Mouse (Mus musculus): Measurements from ENCODE around the gene Babam1. TPM values are rescaled to one million over a fixed set of nuclear protein-coding genes. Genes with fewer than 3 reads are reported as not detected.
"Not testable (repeated sequence)": the region's sequence is repeated elsewhere in the genome, so short reads cannot be mapped to it uniquely, and the experiment has no call there.

Gene Babam1
- total RNA-seq, 2 experiments from 2014 or later, result 90.2 to 130 TPM

- ATAC-seq (replicated peaks; ENCODE audit: low FRiP score, low TSS enrichment, poor library complexity, severe bottlenecking), result no peak
Measured at GRCm38 (mm10) chr8:71404011-71404410, 7.3 kb downstream of the Babam1 start.

- no peak for ATAC-seq (replicated peaks; ENCODE audit: low FRiP score, low TSS enrichment, poor library complexity, severe bottlenecking)
Measured at GRCm38 (mm10) chr8:71404951-71405351, 8.3 kb downstream of the Babam1 start.

- ATAC-seq (replicated peaks; ENCODE audit: low FRiP score, low TSS enrichment, poor library complexity, severe bottlenecking), result peak; percentile 81
Measured at GRCm38 (mm10) chr8:71405401-71406098, 8.9 kb downstream of the Babam1 start, which contains the start of gene Ankle1. Gene Ankle1, plus strand, starts transcription at chr8:71406010.

GRCm38 (mm10) chr8:71406099-71407015 lies 9.7 kb downstream of the Babam1 start:
- peak; percentile 54 for ATAC-seq (replicated peaks; ENCODE audit: low FRiP score, low TSS enrichment, poor library complexity, severe bottlenecking)

- ATAC-seq (replicated peaks; ENCODE audit: low FRiP score, low TSS enrichment, poor library complexity, severe bottlenecking), result no peak; the same call in 1 of the 2 replicates
Measured at GRCm38 (mm10) chr8:71407441-71407840, 10.8 kb downstream of the Babam1 start.

GRCm38 (mm10) chr8:71408231-71408630 lies 11.6 kb downstream of the Babam1 start:
- no peak for ATAC-seq (replicated peaks; ENCODE audit: low FRiP score, low TSS enrichment, poor library complexity, severe bottlenecking)

- ATAC-seq (replicated peaks; ENCODE audit: low FRiP score, low TSS enrichment, poor library complexity, severe bottlenecking), result 0 out of 2 replicates have a peak, but pooled peaks have one; percentile 12
Measured at GRCm38 (mm10) chr8:71411535-71412273, 15.0 kb downstream of the Babam1 start.

- ATAC-seq (replicated peaks; ENCODE audit: low FRiP score, low TSS enrichment, poor library complexity, severe bottlenecking), result no peak
Measured at GRCm38 (mm10) chr8:71422121-71422520, 25.5 kb downstream of the Babam1 start.

- not testable (repeated sequence) for ATAC-seq (replicated peaks; ENCODE audit: low FRiP score, low TSS enrichment, poor library complexity, severe bottlenecking)
Measured at GRCm38 (mm10) chr8:71432935-71433334, 36.3 kb downstream of the Babam1 start.

- no peak for ATAC-seq (replicated peaks; ENCODE audit: low FRiP score, low TSS enrichment, poor library complexity, severe bottlenecking)
Measured at GRCm38 (mm10) chr8:71437041-71437440, 40.4 kb downstream of the Babam1 start.

GRCm38 (mm10) chr8:71441404-71441803 lies 44.7 kb downstream of the Babam1 start:
- ATAC-seq (replicated peaks; ENCODE audit: low FRiP score, low TSS enrichment, poor library complexity, severe bottlenecking), result 0 out of 2 replicates have a peak, but pooled peaks have one; percentile 63

GRCm38 (mm10) chr8:71445096-71445495 lies 48.4 kb downstream of the Babam1 start:
- ATAC-seq (replicated peaks; ENCODE audit: low FRiP score, low TSS enrichment, poor library complexity, severe bottlenecking), result no peak

GRCm38 (mm10) chr8:71451337-71451736 lies 54.7 kb downstream of the Babam1 start:
- ATAC-seq (replicated peaks; ENCODE audit: low FRiP score, low TSS enrichment, poor library complexity, severe bottlenecking), result no peak

GRCm38 (mm10) chr8:71451777-71452176 lies 55.1 kb downstream of the Babam1 start:
- no peak for ATAC-seq (replicated peaks; ENCODE audit: low FRiP score, low TSS enrichment, poor library complexity, severe bottlenecking)

- no peak for ATAC-seq (replicated peaks; ENCODE audit: low FRiP score, low TSS enrichment, poor library complexity, severe bottlenecking)
Measured at GRCm38 (mm10) chr8:71452669-71453068, 56.0 kb downstream of the Babam1 start.

Other genes starting within 250 kb of the Babam1 start
- 32.9 and 33.2 TPM in 2 replicates for gene Myo9b, start 124.1 kb upstream of the Babam1 start, total RNA-seq (2014; fragmentation: Nextera tagmentation)
- 17.6 and 20.4 TPM in 2 replicates for gene Myo9b, start 124.1 kb upstream of the Babam1 start, total RNA-seq (2017)
- gene Haus8, start 123.9 kb upstream of the Babam1 start, total RNA-seq (2014; fragmentation: Nextera tagmentation), result 22.9 and 30.6 TPM in 2 replicates
- 44.1 and 47.5 TPM in 2 replicates for gene Haus8, start 123.9 kb upstream of the Babam1 start, total RNA-seq (2017)
- gene Use1, start 30.0 kb upstream of the Babam1 start, total RNA-seq (2014; fragmentation: Nextera tagmentation), result 147 and 161 TPM in 2 replicates
- gene Use1, start 30.0 kb upstream of the Babam1 start, total RNA-seq (2017), result 129 and 139 TPM in 2 replicates
- gene Ocel1, start 25.6 kb upstream of the Babam1 start, total RNA-seq (2014; fragmentation: Nextera tagmentation), result 6.4 and 7.4 TPM in 2 replicates
- 8.1 and 13.8 TPM in 2 replicates for gene Ocel1, start 25.6 kb upstream of the Babam1 start, total RNA-seq (2017)
- gene Nr2f6, start 14.9 kb upstream of the Babam1 start, total RNA-seq (2014; fragmentation: Nextera tagmentation), result 1.4 and 3.2 TPM in 2 replicates
- gene Nr2f6, start 14.9 kb upstream of the Babam1 start, total RNA-seq (2017), result 1.7 TPM in 1 of 2 replicates, not detected in the other
- not detected in 2 replicates for gene Ushbp1, start 1.1 kb upstream of the Babam1 start, total RNA-seq (2014; fragmentation: Nextera tagmentation)
- not detected in 2 replicates for gene Ushbp1, start 1.1 kb upstream of the Babam1 start, total RNA-seq (2017)
- gene Ankle1, start 9.1 kb downstream of the Babam1 start, total RNA-seq (2014; fragmentation: Nextera tagmentation), result 42.2 and 46.2 TPM in 2 replicates
- gene Ankle1, start 9.1 kb downstream of the Babam1 start, total RNA-seq (2017), result 13.3 and 23.5 TPM in 2 replicates
- gene Abhd8, start 66.8 kb downstream of the Babam1 start, total RNA-seq (2014; fragmentation: Nextera tagmentation), result 5.3 and 7.1 TPM in 2 replicates
- 4.7 and 6.3 TPM in 2 replicates for gene Abhd8, start 66.8 kb downstream of the Babam1 start, total RNA-seq (2017)
- 82.3 and 120 TPM in 2 replicates for gene Mrpl34, start 68.1 kb downstream of the Babam1 start, total RNA-seq (2014; fragmentation: Nextera tagmentation)
- 46.7 and 63.4 TPM in 2 replicates for gene Mrpl34, start 68.1 kb downstream of the Babam1 start, total RNA-seq (2017)
- gene Dda1, start 72.3 kb downstream of the Babam1 start, total RNA-seq (2014; fragmentation: Nextera tagmentation), result 31.4 and 47.5 TPM in 2 replicates
- 13.3 and 19.6 TPM in 2 replicates for gene Dda1, start 72.3 kb downstream of the Babam1 start, total RNA-seq (2017)
- 2.4 and 4.5 TPM in 2 replicates for gene Ano8, start 89.1 kb downstream of the Babam1 start, total RNA-seq (2014; fragmentation: Nextera tagmentation)
- gene Ano8, start 89.1 kb downstream of the Babam1 start, total RNA-seq (2017), result 2.3 and 3.4 TPM in 2 replicates
- 15.1 and 20.3 TPM in 2 replicates for gene Gtpbp3, start 91.2 kb downstream of the Babam1 start, total RNA-seq (2014; fragmentation: Nextera tagmentation)
- 18.7 and 32.1 TPM in 2 replicates for gene Gtpbp3, start 91.2 kb downstream of the Babam1 start, total RNA-seq (2017)
- 7.2 and 8.9 TPM in 2 replicates for gene Plvap, start 114.9 kb downstream of the Babam1 start, total RNA-seq (2014; fragmentation: Nextera tagmentation)
- gene Plvap, start 114.9 kb downstream of the Babam1 start, total RNA-seq (2017), result 6.9 and 9.3 TPM in 2 replicates
- gene Ccdc194, start 128.8 kb downstream of the Babam1 start, total RNA-seq (2014; fragmentation: Nextera tagmentation), result not detected in 2 replicates
- not detected in 2 replicates for gene Ccdc194, start 128.8 kb downstream of the Babam1 start, total RNA-seq (2017)
- gene Bst2, start 140.6 kb downstream of the Babam1 start, total RNA-seq (2014; fragmentation: Nextera tagmentation), result 31.1 and 46.7 TPM in 2 replicates
- 34.9 and 90.9 TPM in 2 replicates for gene Bst2, start 140.6 kb downstream of the Babam1 start, total RNA-seq (2017)
- 19.9 and 24.4 TPM in 2 replicates for gene Mvb12a, start 146.1 kb downstream of the Babam1 start, total RNA-seq (2014; fragmentation: Nextera tagmentation)
- gene Mvb12a, start 146.1 kb downstream of the Babam1 start, total RNA-seq (2017), result 23.9 and 31.7 TPM in 2 replicates
- not detected in 2 replicates for gene Tmem221, start 162.0 kb downstream of the Babam1 start, total RNA-seq (2014; fragmentation: Nextera tagmentation)
- gene Tmem221, start 162.0 kb downstream of the Babam1 start, total RNA-seq (2017), result not detected in 2 replicates
- gene Nxnl1, start 169.7 kb downstream of the Babam1 start, total RNA-seq (2014; fragmentation: Nextera tagmentation), result not detected in 2 replicates
- not detected in 2 replicates for gene Nxnl1, start 169.7 kb downstream of the Babam1 start, total RNA-seq (2017)
- 3.0 and 6.3 TPM in 2 replicates for gene Slc27a1, start 172.0 kb downstream of the Babam1 start, total RNA-seq (2014; fragmentation: Nextera tagmentation)
- gene Slc27a1, start 172.0 kb downstream of the Babam1 start, total RNA-seq (2017), result 0.95 and 3.1 TPM in 2 replicates
- gene Pgls, start 195.3 kb downstream of the Babam1 start, total RNA-seq (2014; fragmentation: Nextera tagmentation), result 104 and 132 TPM in 2 replicates
- 76.2 and 80.7 TPM in 2 replicates for gene Pgls, start 195.3 kb downstream of the Babam1 start, total RNA-seq (2017)
- 15.9 and 42.5 TPM in 2 replicates for gene Fam129c, start 200.8 kb downstream of the Babam1 start, total RNA-seq (2014; fragmentation: Nextera tagmentation)
- gene Fam129c, start 200.8 kb downstream of the Babam1 start, total RNA-seq (2017), result 0.14 and 15.0 TPM in 2 replicates
- 55.8 and 58.0 TPM in 2 replicates for gene Colgalt1, start 214.1 kb downstream of the Babam1 start, total RNA-seq (2014; fragmentation: Nextera tagmentation)
- gene Colgalt1, start 214.1 kb downstream of the Babam1 start, total RNA-seq (2017), result 40.1 and 44.4 TPM in 2 replicates

Data from megakaryocyte-erythroid progenitor cell, adult 5-6 weeks (primary cell).